ENCODE assay signal across 9 mouse cellular contexts in the genomic region with DNA sequence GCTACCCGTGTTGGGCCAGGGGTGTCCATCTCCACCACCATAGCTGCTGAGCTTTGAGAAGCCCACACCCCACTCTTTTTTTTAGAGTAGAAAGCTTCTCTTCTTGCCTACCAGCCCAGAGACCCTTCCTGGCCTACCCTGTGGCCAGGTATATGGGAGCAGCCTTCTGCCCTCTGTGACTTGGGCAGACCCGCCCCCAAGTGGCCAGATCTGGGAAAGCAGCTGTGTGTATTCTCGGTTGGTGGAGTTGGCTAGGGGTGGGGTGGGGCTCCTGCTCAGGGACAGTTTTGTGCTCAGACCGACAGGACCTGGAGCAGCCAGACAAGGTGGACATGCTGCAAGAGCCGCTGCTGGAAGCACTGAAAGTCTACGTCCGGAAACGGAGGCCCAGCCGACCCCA. TPM values are rescaled to one million over a fixed set of nuclear protein-coding genes. Genes with fewer than 3 reads are reported as not detected.
DNase-seq lines count a peak whose midpoint lies in the region; ATAC-seq and TF ChIP-seq lines count a peak whose summit lies in the region.
"Had no signal": no experiment of that assay in that cellular context is flagged by ENCODE, and none has a peak within 500 bp of the region (broad histone marks: within the 10 kb centered on the region; RNA-seq: fewer than 3 reads in every experiment).

No protein-coding gene starts in this region.

- H3K27ac ChIP-seq in kidney, postnatal 0 days = no peak overlapping the region

- no peak for TF ChIP-seq POLR2A in lung, adult 2 months (IDR thresholded peaks at IDR 0.05; ENCODE audit: borderline replicate concordance, extremely low read depth, low read depth, low read length)

- H3K4me2 ChIP-seq in kidney, postnatal 0 days (ENCODE audit: low read length) = no peak overlapping the region
- H3K4me2 ChIP-seq: heart, embryonic 13.5 days had no signal

- H3K4me3 ChIP-seq in kidney, postnatal 0 days (replicated peaks; ENCODE audit: low read depth, low read length) = no peak overlapping the region
- H3K4me3 ChIP-seq in lung, adult 2 months (replicated peaks; ENCODE audit: extremely low read depth, low read depth, low read length) = no peak overlapping the region
- H3K4me3 ChIP-seq: heart, embryonic 13.5 days had no signal

- peaks cover 21% of the 10 kb centered on the region for H3K4me1 ChIP-seq in kidney, postnatal 0 days (replicated peaks; ENCODE audit: insufficient read depth, low read length)
- peaks cover 15% of the 10 kb centered on the region for H3K4me1 ChIP-seq in lung, adult 2 months (ENCODE audit: control insufficient read depth, insufficient read depth, low read length)

- peaks cover 47% of the 10 kb centered on the region for H3K36me3 ChIP-seq in kidney, postnatal 0 days (ENCODE audit: insufficient read depth, low read length)

- H3K9ac ChIP-seq in kidney, postnatal 0 days (ENCODE audit: low read depth, low read length) = no peak overlapping the region
- H3K9ac ChIP-seq: heart, embryonic 13.5 days had no signal

- intact Hi-C loops in gastrocnemius, postnatal 36 days (cut with DNase I) = loop anchor here (1.0 to 5.0 kb wide), 3 partner anchors 39 to 115 kb away; no protein-coding TSS in a partner anchor

- H3K9me3 ChIP-seq in kidney, postnatal 0 days (replicated peaks; ENCODE audit: low read length) = no peaks in the 10 kb centered on the region
- H3K9me3 ChIP-seq: heart, embryonic 13.5 days had no signal

- WGBS in kidney, postnatal 0 days = 53% methylated on average over 9 of the region's 9 CpGs
- WGBS in lung, adult 2 months = 51% methylated on average over 9 of the region's 9 CpGs

- H3K27me3 ChIP-seq in kidney, postnatal 0 days (ENCODE audit: insufficient read depth, low read length) = no peaks in the 10 kb centered on the region
- H3K27me3 ChIP-seq: heart, embryonic 13.5 days had no signal

- TF ChIP-seq CTCF in kidney, postnatal 0 days (IDR thresholded peaks at IDR 0.05; ENCODE audit: low read depth) = peak; percentile 93
- peak; percentile 76 for TF ChIP-seq CTCF in lung, adult 2 months (IDR thresholded peaks at IDR 0.05; ENCODE audit: insufficient read depth, low read length)

- ATAC-seq in kidney, postnatal 0 days (replicated peaks; ENCODE audit: low FRiP score, low read depth) = peak; percentile 33

- peak; percentile 92 to 93 for DNase-seq in B cell, adult 2 months
- peak; percentile 87 for DNase-seq in NIH3T3 (ENCODE audit: low read depth)
- peak; percentile 93 to 96 for DNase-seq in cerebellum, postnatal 25 days
- DNase-seq in gastrocnemius, postnatal 36 days = peak; percentile 82
- DNase-seq in kidney, postnatal 0 days (ENCODE audit: low spot score) = peak; percentile 83
- DNase-seq in lung, adult 2 months = peak; percentile 89
- peak; percentile 88 for DNase-seq in retina, postnatal 1 day
- peak; percentile 87 for DNase-seq in urinary bladder, postnatal 25 days (ENCODE audit: low spot score)

RNA-seq across cellular contexts. Expression of gene Gjd3, which starts 10.6 kb away (rescaled TPM):
- not detected for total RNA-seq in gastrocnemius, postnatal 36 days (2021)
- polyA plus RNA-seq in kidney, postnatal 0 days (2015; fragmentation: Nextera tagmentation; extraction: Ambion mirVana) = 1.1 and 1.6 TPM in 2 replicates
- polyA plus RNA-seq in lung, adult 2 months (2012; rRNA removed) = 0.29 and 0.40 TPM in 2 replicates

RNA-seq across cellular contexts. Expression of gene Rara, which starts 44.6 kb away (rescaled TPM):
- 10 to 100 TPM in 1 of 2 experiments, 1 to 10 TPM in 1; 8.7 to 13.2 TPM for total RNA-seq in gastrocnemius, postnatal 36 days (2021)
- 25.7 and 26.3 TPM in 2 replicates for polyA plus RNA-seq in kidney, postnatal 0 days (2015; fragmentation: Nextera tagmentation; extraction: Ambion mirVana)
- 59.0 and 62.2 TPM in 2 replicates for polyA plus RNA-seq in lung, adult 2 months (2012; rRNA removed)

RNA-seq across cellular contexts. Expression of gene Top2a, which starts 51.8 kb away (rescaled TPM):
- total RNA-seq in gastrocnemius, postnatal 36 days (2021) = 1 to 10 TPM; 2.9 to 4.5 TPM
- 70.5 and 85.9 TPM in 2 replicates for polyA plus RNA-seq in kidney, postnatal 0 days (2015; fragmentation: Nextera tagmentation; extraction: Ambion mirVana)
- polyA plus RNA-seq in lung, adult 2 months (2012; rRNA removed) = 0.58 and 1.4 TPM in 2 replicates

Comparison
In these comparisons a context has a peak if more than half of its experiments do, and no peak if none do; other contexts are left out.
1. RNA of gene Top2a, which starts 51.8 kb away (polyA plus RNA-seq): 70.5 to 85.9 TPM in kidney, postnatal 0 days; 0.58 to 1.4 TPM in lung, adult 2 months; every median in the first group is over 10 times any median in the second.
2. Peak in every context shown above with its lines, with median percentiles within 50 percentile points of each other: DNase-seq.